Mouse (Mus musculus) heart, postnatal 0 days (tissue): ENCODE results near the gene Gab2. TPM values are rescaled to one million over a fixed set of nuclear protein-coding genes. Genes with fewer than 3 reads are reported as not detected.

Experiments used
- ATAC-seq: fragments of 200-750 bp; cut with Nextera tagmentation; 2 replicates; pipeline ENCODE4 v1.8.0; 2017; ENCODE audit warnings: low read depth, moderate number of reproducible peaks, moderate library complexity; ENCODE audit not compliant: insufficient read depth
- DNase-seq: peaks from one replicate; pipeline ENCODE4 v3.0.0-alpha.2; 2016; ENCODE audit warnings: low spot score
- H3K27ac ChIP-seq: fragments of 300-500 bp; sonication (generic); 2 replicates; pipeline ENCODE4 v1.5.1; 2014; ENCODE audit warnings: low read depth, mild to moderate bottlenecking
- H3K27me3 ChIP-seq: fragments of 300-500 bp; sonication (generic); 2 replicates; pipeline ENCODE4 v1.6.1; 2014; ENCODE audit warnings: low read length, mixed read lengths; ENCODE audit not compliant: control insufficient read depth, insufficient read depth
- H3K36me3 ChIP-seq: fragments of 300-500 bp; sonication (generic); replicated peaks from 2 replicates; pipeline ENCODE4 v1.6.1; 2014; ENCODE audit warnings: low read length, mixed read lengths; ENCODE audit not compliant: control insufficient read depth, insufficient read depth
- H3K4me1 ChIP-seq: fragments of 300-500 bp; sonication (generic); 2 replicates; pipeline ENCODE4 v1.6.1; 2014; ENCODE audit warnings: antibody characterized with exemption; ENCODE audit not compliant: control insufficient read depth, insufficient read depth
- H3K4me2 ChIP-seq: fragments of 300-500 bp; sonication (generic); 2 replicates; pipeline ENCODE4 v1.6.1; 2014; ENCODE audit warnings: low read depth, mild to moderate bottlenecking, low read length, moderate library complexity
- H3K4me3 ChIP-seq: fragments of 300-500 bp; sonication (generic); 2 replicates; pipeline ENCODE4 v1.5.1; 2014; ENCODE audit warnings: low read depth, low read length
- H3K9ac ChIP-seq: fragments of 300-500 bp; sonication (generic); replicated peaks from 2 replicates; pipeline ENCODE4 v1.6.1; 2014; ENCODE audit warnings: low read depth, low read length, mixed read lengths
- H3K9me3 ChIP-seq: fragments of 300-500 bp; sonication (generic); replicated peaks from 2 replicates; pipeline ENCODE4 v1.6.1; 2016; ENCODE audit warnings: low read length; ENCODE audit not compliant: control insufficient read depth
- CTCF ChIP-seq: IDR thresholded peaks from 2 replicates; pipeline ENCODE4 v1.5.1; 2016; ENCODE audit warnings: antibody characterized with exemption, control low read depth, low read depth
- EP300 ChIP-seq: IDR thresholded peaks from 2 replicates; pipeline ENCODE4 v1.6.1; 2016; ENCODE audit warnings: antibody characterized with exemption, low read depth
- WGBS: fragments of 180-500 bp; shearing (Covaris S2); extraction: QIAGEN DNeasy Blood & Tissue Kit; methylation state at CpG from one replicate; pipeline ENCODE4 v1.1.7; 2014; 5-methylcytosine and 5-hydroxymethylcytosine counted together
- polyA plus RNA-seq: library from polyadenylated mRNA; unstranded; fragments of >200 nt; fragmentation: Nextera tagmentation; extraction: Ambion mirVana; gene quantifications from 2 replicates; pipeline ENCODE4 v1.2.1, GENCODE M21; 2015
- total RNA-seq: library from RNA; depleted of rRNA; stranded (reverse); fragments of >200 nt; gene quantifications from 2 replicates; pipeline ENCODE4 v1.2.3, GENCODE M21; 2014; ENCODE audit warnings: low replicate concordance

Gene Gab2
- total and polyA plus RNA-seq, 2 experiments from 2014 or later = 4.9 to 13.4 TPM

DNA sequence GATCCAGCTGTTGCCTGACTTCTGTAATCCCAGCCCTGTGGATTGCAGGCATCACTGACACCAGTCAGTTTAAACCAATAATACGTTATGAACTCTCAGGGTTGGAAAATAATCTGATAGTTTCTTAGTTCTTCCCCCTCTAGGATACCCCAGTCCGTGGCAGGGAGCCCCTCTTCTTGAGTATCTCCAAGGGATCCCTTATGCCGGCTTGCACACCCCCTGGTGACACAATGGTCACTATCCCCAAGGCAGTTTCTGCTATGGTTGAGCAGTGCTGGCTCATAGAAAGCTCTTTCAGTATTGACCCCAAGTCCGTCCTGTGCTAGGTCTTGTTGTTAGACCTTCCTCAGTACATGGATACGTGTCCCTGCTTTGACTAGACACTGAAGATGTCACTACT is 267.4 kb downstream of the Gab2 start:
- Histone ChIP-seq H3K4me1 (no peaks in the 10 kb centered on the region), H3K4me3 (no peak overlapping the region), H3K36me3 (peaks cover 8% of the 10 kb centered on the region; the same call in 1 of the 2 replicates), H3K9ac (no peak overlapping the region), H3K27ac (no peak overlapping the region), H3K9me3 (no peaks in the 10 kb centered on the region), H3K4me2 (no peak overlapping the region), H3K27me3 (no peaks in the 10 kb centered on the region)
- DNase-seq = no peak
- TF ChIP-seq CTCF (no peak), EP300 (no peak)
- 79% methylated on average over 5 of the region's 5 CpGs for WGBS
- ATAC-seq = no peak

DNA sequence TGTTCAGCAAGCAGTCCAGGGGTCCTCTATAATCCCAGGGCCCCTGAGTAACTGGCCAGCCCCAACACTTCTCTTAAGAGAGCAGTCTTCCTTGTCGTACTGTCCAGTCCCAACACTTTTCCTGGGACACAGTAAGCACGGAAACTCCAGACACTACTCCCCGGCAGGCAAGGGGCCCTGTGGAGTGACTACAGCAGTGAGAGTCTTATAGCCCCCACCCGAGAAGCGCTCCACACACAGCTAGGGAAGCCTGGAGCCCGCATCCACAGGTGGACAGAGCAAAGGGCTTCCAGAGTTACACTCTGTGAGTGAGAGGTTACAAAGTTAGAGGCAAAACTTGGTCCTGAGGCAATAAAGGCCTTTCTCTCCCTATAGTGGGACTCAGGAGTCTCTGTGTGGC is 268.1 kb downstream of the Gab2 start:
- DNase-seq (no peak), ATAC-seq (no peak)
- Histone ChIP-seq H3K4me1 (no peaks in the 10 kb centered on the region), H3K9me3 (no peaks in the 10 kb centered on the region), H3K27ac (no peak overlapping the region), H3K27me3 (no peaks in the 10 kb centered on the region), H3K36me3 (peaks cover 8% of the 10 kb centered on the region; the same call in 1 of the 2 replicates), H3K4me2 (no peak overlapping the region), H3K9ac (no peak overlapping the region), H3K4me3 (no peak overlapping the region)
- TF ChIP-seq CTCF (no peak), EP300 (no peak)
- WGBS = 90% methylated on average over 6 of the region's 6 CpGs

DNA sequence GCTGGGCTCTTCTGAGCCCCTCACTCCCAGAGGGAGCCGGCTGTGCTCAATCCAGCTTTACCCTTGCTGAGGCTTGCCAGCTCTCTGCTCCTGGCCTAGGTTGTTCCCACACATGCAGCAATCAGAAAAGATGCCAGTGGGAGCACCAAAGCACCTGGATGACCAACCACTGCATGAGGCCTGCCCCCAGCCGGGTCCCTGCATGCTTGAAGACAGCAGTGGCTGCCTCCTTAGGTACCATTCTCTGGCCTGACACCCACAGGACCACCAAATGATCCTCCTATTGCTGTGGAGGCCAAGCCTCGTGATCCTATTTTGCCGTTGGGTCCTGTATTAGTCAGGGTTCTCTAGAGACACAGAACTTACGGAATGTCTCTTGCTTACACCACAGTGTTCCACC is 269.5 kb downstream of the Gab2 start:
- DNase-seq (no peak), ATAC-seq (no peak)
- WGBS = 88% methylated on average over 5 of the region's 5 CpGs
- no peak for TF ChIP-seq EP300
- TF ChIP-seq CTCF = no peak
- Histone ChIP-seq H3K9me3 (no peaks in the 10 kb centered on the region), H3K4me2 (no peak overlapping the region), H3K27ac (no peak overlapping the region), H3K27me3 (no peaks in the 10 kb centered on the region), H3K36me3 (peaks cover 8% of the 10 kb centered on the region; the same call in 1 of the 2 replicates), H3K9ac (no peak overlapping the region), H3K4me3 (no peak overlapping the region), H3K4me1 (no peaks in the 10 kb centered on the region; the same call in 1 of the 2 replicates)

DNA sequence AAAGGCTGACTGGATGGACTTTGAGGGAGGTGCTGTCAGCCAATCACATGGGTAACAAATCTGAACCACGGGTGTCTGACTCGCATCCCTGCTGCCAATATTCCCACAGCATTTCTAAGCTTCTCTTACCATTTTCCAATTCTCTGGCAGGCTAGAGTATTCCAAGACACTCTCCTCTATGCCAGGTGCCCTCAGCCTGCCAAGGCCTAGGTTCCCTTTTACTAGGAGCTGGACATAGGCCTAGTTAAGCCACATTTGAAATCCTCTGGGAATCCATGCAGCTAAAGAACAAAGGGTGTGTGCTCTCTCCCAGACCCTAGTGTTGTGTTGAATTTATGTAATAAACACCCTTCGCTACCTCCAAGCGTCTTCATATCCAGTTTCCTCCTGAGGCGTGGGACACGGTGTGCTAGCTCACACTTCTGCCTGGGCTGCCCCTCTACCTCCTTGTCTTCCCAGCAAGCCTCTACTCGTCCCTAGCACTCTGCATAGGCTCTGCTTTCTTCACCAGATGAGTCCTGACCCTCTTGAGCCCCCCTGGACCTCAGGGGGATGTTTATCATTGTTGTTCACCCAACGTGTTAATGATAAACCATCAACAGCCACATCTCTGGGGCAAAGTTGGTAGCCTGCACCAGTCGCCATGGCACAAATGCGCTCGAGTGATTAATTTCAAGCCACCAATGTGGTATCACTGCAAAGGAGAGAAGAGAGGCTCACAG is 270.6 kb downstream of the Gab2 start:
- no peak overlapping the region for H3K4me2 ChIP-seq
- H3K36me3 ChIP-seq = peaks cover 8% of the 10 kb centered on the region; the same call in 1 of the 2 replicates
- DNase-seq (no peak), ATAC-seq (no peak)
- H3K4me1 ChIP-seq = no peaks in the 10 kb centered on the region; the same call in 1 of the 2 replicates
- H3K9me3 ChIP-seq = no peaks in the 10 kb centered on the region
- H3K27me3 ChIP-seq = no peaks in the 10 kb centered on the region
- TF ChIP-seq EP300 (no peak), CTCF (no peak)
- no peak overlapping the region for H3K4me3 ChIP-seq
- WGBS = 81% methylated on average over 11 of the region's 11 CpGs
- no peak overlapping the region for H3K27ac ChIP-seq
- H3K9ac ChIP-seq = no peak overlapping the region

DNA sequence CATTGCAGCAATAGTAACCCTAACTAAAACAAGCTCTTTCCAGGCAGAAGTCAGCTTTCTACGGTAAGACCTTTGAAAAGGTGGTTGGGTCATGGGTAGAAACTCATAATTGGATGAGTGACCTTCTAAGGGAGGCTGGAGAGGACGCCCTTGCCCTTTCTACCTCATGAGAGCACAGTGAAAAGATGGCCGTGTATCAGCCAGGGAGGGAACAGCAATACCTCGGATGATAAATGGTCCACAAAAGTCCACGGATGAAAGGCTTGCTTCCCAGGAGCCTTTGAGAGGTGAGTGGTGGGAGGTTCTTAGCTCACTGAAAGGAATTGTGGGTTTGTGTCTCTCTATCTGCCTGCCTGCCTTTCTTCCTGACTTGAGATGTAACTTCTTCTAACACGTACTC is 272.0 kb downstream of the Gab2 start:
- Histone ChIP-seq H3K9me3 (no peaks in the 10 kb centered on the region), H3K27me3 (no peaks in the 10 kb centered on the region), H3K36me3 (0 out of 2 replicates have a peak, but pooled peaks cover 3% of the 10 kb centered on the region), H3K4me1 (no peaks in the 10 kb centered on the region; the same call in 1 of the 2 replicates), H3K4me2 (no peak overlapping the region), H3K9ac (no peak overlapping the region), H3K27ac (no peak overlapping the region), H3K4me3 (no peak overlapping the region)
- DNase-seq = no peak
- no peak for TF ChIP-seq EP300
- WGBS = 92% methylated on average over 6 of the region's 6 CpGs
- ATAC-seq = no peak
